Mouse (Mus musculus) neural tube, embryonic 14.5 days (tissue): ENCODE results near the gene Gpank1. TPM values are rescaled to one million over a fixed set of nuclear protein-coding genes. Genes with fewer than 3 reads are reported as not detected.
A peak's percentile ranks its signal among the peaks of the same experiment; 100 is the strongest.
"Not testable (repeated sequence)": the region's sequence is repeated elsewhere in the genome, so short reads cannot be mapped to it uniquely, and the experiment has no call there.

Experiments
- ATAC-seq: fragments of 200-750 bp; cut with Nextera tagmentation; 2 replicates; pipeline ENCODE4 v1.8.0; 2017; ENCODE audit warnings: low read depth, mild to moderate bottlenecking, moderate TSS enrichment, moderate library complexity
- H3K27ac ChIP-seq: fragments of 300-500 bp; sonication (generic); 2 replicates; pipeline ENCODE4 v1.5.1; 2014; ENCODE audit warnings: low read depth, mild to moderate bottlenecking, control low read depth, low read length, moderate library complexity, mixed read lengths
- H3K27me3 ChIP-seq: fragments of 300-500 bp; sonication (generic); 2 replicates; pipeline ENCODE4 v1.6.1; 2014; ENCODE audit warnings: low read length; ENCODE audit not compliant: control insufficient read depth, insufficient read depth
- H3K36me3 ChIP-seq: fragments of 300-500 bp; sonication (generic); 2 replicates; pipeline ENCODE4 v1.6.1; 2014; ENCODE audit warnings: low read length, mixed read lengths; ENCODE audit not compliant: control insufficient read depth, insufficient read depth
- H3K4me1 ChIP-seq: fragments of 300-500 bp; sonication (generic); 2 replicates; pipeline ENCODE4 v1.6.1; 2014; ENCODE audit warnings: low read length; ENCODE audit not compliant: control insufficient read depth, insufficient read depth
- H3K4me2 ChIP-seq: fragments of 300-500 bp; sonication (generic); 2 replicates; pipeline ENCODE4 v1.6.1; 2014; ENCODE audit warnings: mild to moderate bottlenecking, low read depth, low read length, control low read depth
- H3K4me3 ChIP-seq: fragments of 300-500 bp; sonication (generic); 2 replicates; pipeline ENCODE4 v1.5.1; 2014; ENCODE audit warnings: low read depth, low read length, control low read depth, mixed read lengths
- H3K9ac ChIP-seq: fragments of 300-500 bp; sonication (generic); replicated peaks from 2 replicates; pipeline ENCODE4 v1.6.1; 2014; ENCODE audit warnings: low read depth, mild to moderate bottlenecking, control low read depth, low read length, mixed read lengths
- H3K9me3 ChIP-seq: fragments of 300-500 bp; sonication (generic); 2 replicates; pipeline ENCODE4 v1.6.1; 2016; ENCODE audit warnings: low read length; ENCODE audit not compliant: control insufficient read depth
- WGBS: fragments of 180-500 bp; shearing (Covaris S2); extraction: QIAGEN DNeasy Blood & Tissue Kit; methylation state at CpG from one replicate; pipeline ENCODE4 v1.1.7; 2014; 5-methylcytosine and 5-hydroxymethylcytosine counted together
- polyA plus RNA-seq: library from polyadenylated mRNA; unstranded; fragments of >200 nt; fragmentation: Nextera tagmentation; extraction: Ambion mirVana; gene quantifications from 2 replicates; pipeline ENCODE4 v1.2.1, GENCODE M21; 2014

The Gpank1 gene
- polyA plus RNA-seq, 1 experiment from 2014 or later, result 22.2 TPM

DNA sequence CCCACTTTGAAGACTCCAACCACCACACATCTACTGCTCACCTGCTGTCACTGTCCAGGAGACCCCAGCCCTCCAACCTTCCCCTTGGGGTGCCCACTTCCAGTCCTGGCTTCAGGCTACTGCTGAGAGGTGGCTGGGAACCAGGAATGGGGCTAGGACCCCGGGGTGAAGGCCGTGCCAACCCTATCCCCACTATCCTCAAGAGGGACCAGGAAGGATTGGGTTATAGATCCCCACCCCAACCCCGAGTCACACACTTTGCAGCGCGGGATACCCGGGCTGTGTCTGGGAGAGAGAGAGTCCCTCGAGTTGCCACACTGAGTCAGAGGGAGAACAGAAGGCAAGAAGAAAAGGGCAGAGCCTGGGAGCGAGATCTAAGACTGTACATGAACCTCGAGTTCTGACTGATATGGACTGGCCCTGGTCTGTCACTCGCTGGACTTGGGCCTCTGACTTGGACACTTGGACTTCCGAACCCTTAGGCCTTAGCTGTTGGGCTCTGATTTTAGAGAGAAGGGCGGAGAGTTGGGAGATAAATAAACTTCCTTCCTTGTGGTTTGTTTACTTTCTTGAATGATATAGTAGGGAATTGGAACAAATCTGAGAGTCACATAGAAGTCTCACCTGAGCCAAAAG lies 3.1 kb downstream of the Gpank1 start:
- not testable (repeated sequence) for H3K9me3 ChIP-seq, H3K9ac ChIP-seq, ATAC-seq, H3K27me3 ChIP-seq, H3K27ac ChIP-seq, H3K4me2 ChIP-seq, H3K36me3 ChIP-seq, H3K4me3 ChIP-seq
- 91% methylated on average over 12 of the region's 12 CpGs for WGBS
- H3K4me1 ChIP-seq, result peaks cover 22% of the 10 kb centered on the region

- Histone ChIP-seq H3K36me3 (peaks cover 5% of the 10 kb centered on the region), H3K4me3 (no peak overlapping the region), H3K9ac (no peak overlapping the region), H3K27me3 (no peaks in the 10 kb centered on the region), H3K27ac (no peak overlapping the region), H3K9me3 (no peaks in the 10 kb centered on the region), H3K4me2 (no peak overlapping the region), H3K4me1 (peaks cover 20% of the 10 kb centered on the region)
- ATAC-seq, result no peak
- 91% methylated on average over 1 of the region's 1 CpGs for WGBS
Measured at GRCm38 (mm10) chr17:35125081-35125480, 3.8 kb downstream of the Gpank1 start.

DNA sequence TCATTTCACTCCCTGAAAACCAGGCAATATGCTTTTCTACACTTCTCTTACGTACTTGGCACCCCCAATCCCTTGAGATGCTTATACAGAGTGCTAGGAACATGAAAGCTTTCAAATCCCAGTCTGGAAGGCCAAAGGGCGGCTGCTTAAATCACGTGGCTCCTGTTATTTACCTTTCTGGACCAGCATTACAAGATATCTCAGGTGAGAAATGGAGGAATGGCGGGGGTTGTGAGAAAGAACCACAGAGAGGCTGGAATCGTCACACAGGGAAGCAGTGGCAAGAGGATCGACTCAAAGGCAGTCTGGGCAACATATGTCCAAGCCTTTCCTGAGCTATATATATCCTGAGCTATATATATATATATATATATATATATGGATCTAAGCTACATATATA lies 4.3 kb downstream of the Gpank1 start:
- H3K9ac ChIP-seq, result peak overlapping the region; percentile 78
- H3K27ac ChIP-seq, result no peak overlapping the region
- no peaks in the 10 kb centered on the region for H3K9me3 ChIP-seq
- no peaks in the 10 kb centered on the region for H3K27me3 ChIP-seq
- H3K4me3 ChIP-seq, result peak overlapping the region; percentile 63
- H3K36me3 ChIP-seq, result peaks cover 5% of the 10 kb centered on the region
- 42% methylated on average over 6 of the region's 6 CpGs for WGBS
- H3K4me1 ChIP-seq, result peaks cover 15% of the 10 kb centered on the region
- no peak for ATAC-seq
- H3K4me2 ChIP-seq, result peak overlapping the region; percentile 51

DNA sequence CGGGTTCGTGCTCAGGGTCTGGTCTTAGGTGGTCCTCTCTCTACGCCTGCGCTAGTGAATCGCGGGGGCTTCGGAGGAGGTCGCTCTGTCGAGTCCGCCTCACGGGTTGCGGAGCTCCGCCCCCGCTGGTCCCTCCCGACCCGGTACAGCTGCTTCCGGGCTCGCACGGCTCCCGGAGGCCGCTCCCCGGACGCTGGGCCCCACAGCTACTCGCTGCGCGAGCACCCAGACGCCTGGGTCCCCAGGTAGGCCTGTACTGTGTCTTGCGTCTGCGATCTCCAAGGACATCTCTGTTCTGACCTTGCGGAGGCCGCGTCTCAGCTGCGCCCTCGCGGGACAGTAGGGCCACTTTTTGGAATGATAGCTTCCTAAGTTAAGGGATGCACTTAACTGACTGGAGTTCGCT lies 5.0 kb downstream of the Gpank1 start, which contains the start of gene D17H6S53E:
Gene D17H6S53E, plus strand, starts transcription at position 168 of the 406 bp plus-strand sequence.
- Histone ChIP-seq H3K27ac (peak within 1 kb of the TSS; percentile 77; the same call in 1 of the 2 replicates), H3K4me2 (peak within 1 kb of the TSS; percentile 51), H3K27me3 (no peaks in the 10 kb centered on the region), H3K4me3 (peak within 1 kb of the TSS; percentile 63), H3K4me1 (peaks cover 15% of the 10 kb centered on the region), H3K9ac (peak within 1 kb of the TSS; percentile 78), H3K9me3 (no peaks in the 10 kb centered on the region), H3K36me3 (peaks cover 5% of the 10 kb centered on the region)
- under 1% methylated on average over 36 of the region's 36 CpGs for WGBS
- ATAC-seq, result peak; percentile 29; the same call in 1 of the 2 replicates

DNA sequence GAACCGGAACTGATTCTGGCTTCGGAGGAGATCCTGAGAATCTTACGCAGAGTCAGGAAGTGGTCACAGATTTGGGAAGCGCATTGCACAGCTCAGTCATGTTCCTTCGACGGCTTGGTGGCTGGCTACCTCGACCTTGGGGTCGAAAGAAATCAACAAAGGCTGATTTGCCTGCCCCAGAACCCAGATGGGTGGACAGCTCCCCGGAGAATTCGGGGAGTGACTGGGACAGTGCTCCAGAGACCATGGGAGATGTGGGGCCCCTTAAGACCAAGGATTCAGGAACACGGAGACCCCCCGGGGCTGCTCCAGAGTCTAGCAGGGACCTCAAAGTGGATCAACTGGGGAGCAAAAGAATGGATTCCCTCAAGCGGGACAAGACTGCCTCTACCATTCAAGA lies 5.8 kb downstream of the Gpank1 start:
- Histone ChIP-seq H3K4me1 (peaks cover 15% of the 10 kb centered on the region), H3K4me2 (peak overlapping the region; percentile 51), H3K27ac (no peak overlapping the region), H3K27me3 (no peaks in the 10 kb centered on the region), H3K4me3 (peak overlapping the region; percentile 63), H3K36me3 (peaks cover 5% of the 10 kb centered on the region), H3K9ac (no peak overlapping the region; the same call in 1 of the 2 replicates), H3K9me3 (no peaks in the 10 kb centered on the region)
- ATAC-seq, result no peak
- 75% methylated on average over 13 of the region's 13 CpGs for WGBS

DNA sequence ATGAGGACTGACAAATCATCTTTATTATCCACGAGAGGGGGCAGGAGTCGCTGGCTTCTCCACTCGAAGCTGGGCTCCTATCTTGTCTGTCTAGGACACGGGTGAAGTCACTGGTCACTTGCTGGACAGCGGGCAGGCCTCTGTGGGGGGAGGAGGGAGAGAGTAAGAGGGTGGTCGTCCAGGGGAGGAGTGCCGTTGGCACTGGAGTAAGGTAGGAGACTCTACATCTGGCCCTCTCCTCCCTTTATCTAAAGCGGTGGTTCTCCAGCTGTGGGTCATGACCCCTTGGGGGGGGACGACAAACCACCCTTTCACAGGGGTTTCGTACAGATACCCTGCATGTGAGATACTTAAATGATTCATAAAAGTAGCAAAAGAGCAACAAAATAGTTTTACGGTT lies 7.7 kb downstream of the Gpank1 start:
- Histone ChIP-seq H3K4me3 (no peak overlapping the region), H3K36me3 (peaks cover 3% of the 10 kb centered on the region; the same call in 1 of the 2 replicates), H3K27me3 (no peaks in the 10 kb centered on the region), H3K4me1 (peaks cover 15% of the 10 kb centered on the region), H3K4me2 (no peak overlapping the region), H3K9me3 (no peaks in the 10 kb centered on the region), H3K9ac (no peak overlapping the region), H3K27ac (no peak overlapping the region)
- 75% methylated on average over 11 of the region's 11 CpGs for WGBS
- no peak for ATAC-seq

- H3K9me3 ChIP-seq, result no peaks in the 10 kb centered on the region
- peaks cover 3% of the 10 kb centered on the region; the same call in 1 of the 2 replicates for H3K36me3 ChIP-seq
- no peak overlapping the region for H3K9ac ChIP-seq
- no peak overlapping the region for H3K4me2 ChIP-seq
- H3K4me1 ChIP-seq, result peaks cover 12% of the 10 kb centered on the region
- H3K4me3 ChIP-seq, result no peak overlapping the region
- H3K27ac ChIP-seq, result no peak overlapping the region
- 92% methylated on average over 8 of the region's 8 CpGs for WGBS
- ATAC-seq, result no peak
- H3K27me3 ChIP-seq, result no peaks in the 10 kb centered on the region
Measured at GRCm38 (mm10) chr17:35131038-35131437, 9.8 kb downstream of the Gpank1 start.

DNA sequence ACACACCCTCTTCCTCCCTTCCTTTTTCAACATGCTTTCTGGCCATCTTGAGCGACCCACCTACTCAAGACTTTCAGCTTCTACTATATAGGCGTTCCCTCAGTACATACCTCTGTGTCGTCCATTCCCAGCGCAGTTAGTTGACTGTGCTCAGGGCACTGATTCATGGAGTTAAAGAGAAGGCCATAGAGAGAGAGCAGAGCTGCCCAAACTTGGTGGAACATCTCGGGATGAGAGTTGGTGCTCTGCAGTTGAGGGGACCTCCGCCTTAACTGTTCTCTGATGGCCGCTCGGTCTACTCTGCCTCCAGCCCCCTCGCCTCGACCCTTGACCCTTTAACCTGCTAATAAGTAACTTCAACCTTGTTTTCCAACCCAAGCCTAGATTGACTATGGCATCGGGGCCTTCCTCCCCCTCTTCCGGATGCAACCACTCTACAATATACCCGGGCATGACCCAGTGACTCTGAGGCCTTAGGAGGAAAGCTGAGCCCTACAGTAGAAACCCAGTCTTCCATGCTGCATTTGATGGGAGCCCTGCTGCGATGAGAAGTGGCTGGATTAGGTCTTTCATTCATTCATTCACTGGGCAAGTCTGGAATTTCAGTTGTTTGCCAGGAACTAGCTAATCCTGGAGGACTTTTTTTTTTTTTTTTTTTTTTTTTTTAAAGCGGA lies 10.4 kb downstream of the Gpank1 start, which contains the start of gene Apom:
Gene Apom, minus strand, starts transcription at position 551 of the 674 bp plus-strand sequence.
- no peak within 1 kb of the TSS for H3K4me2 ChIP-seq
- ATAC-seq, result no peak
- no peak within 1 kb of the TSS for H3K9ac ChIP-seq
- H3K9me3 ChIP-seq, result no peaks in the 10 kb centered on the region
- H3K4me3 ChIP-seq, result no peak within 1 kb of the TSS
- 84% methylated on average over 15 of the region's 15 CpGs for whole genome bisulfite sequencing
- no peaks in the 10 kb centered on the region for H3K27me3 ChIP-seq
- no peak within 1 kb of the TSS for H3K27ac ChIP-seq
- H3K36me3 ChIP-seq, result peaks cover 3% of the 10 kb centered on the region; the same call in 1 of the 2 replicates
- H3K4me1 ChIP-seq, result peaks cover 17% of the 10 kb centered on the region

- WGBS, result 81% methylated on average over 3 of the region's 3 CpGs
- H3K9me3 ChIP-seq, result no peaks in the 10 kb centered on the region
- H3K4me2 ChIP-seq, result no peak overlapping the region
- H3K4me1 ChIP-seq, result peaks cover 16% of the 10 kb centered on the region
- ATAC-seq, result no peak
- peaks cover 3% of the 10 kb centered on the region; the same call in 1 of the 2 replicates for H3K36me3 ChIP-seq
- H3K27ac ChIP-seq, result no peak overlapping the region
- no peak overlapping the region for H3K9ac ChIP-seq
- no peak overlapping the region for H3K4me3 ChIP-seq
- no peaks in the 10 kb centered on the region for H3K27me3 ChIP-seq
Measured at GRCm38 (mm10) chr17:35132174-35132560, 10.9 kb downstream of the Gpank1 start.
